Mouse (Mus musculus): ENCODE data around the gene Cyp2f2. TPM values are rescaled to one million over a fixed set of nuclear protein-coding genes. Genes with fewer than 3 reads are reported as not detected.

Cyp2f2 gene
- polyA plus RNA-seq, 1 experiment from 2014 or later = 108 TPM

DNA sequence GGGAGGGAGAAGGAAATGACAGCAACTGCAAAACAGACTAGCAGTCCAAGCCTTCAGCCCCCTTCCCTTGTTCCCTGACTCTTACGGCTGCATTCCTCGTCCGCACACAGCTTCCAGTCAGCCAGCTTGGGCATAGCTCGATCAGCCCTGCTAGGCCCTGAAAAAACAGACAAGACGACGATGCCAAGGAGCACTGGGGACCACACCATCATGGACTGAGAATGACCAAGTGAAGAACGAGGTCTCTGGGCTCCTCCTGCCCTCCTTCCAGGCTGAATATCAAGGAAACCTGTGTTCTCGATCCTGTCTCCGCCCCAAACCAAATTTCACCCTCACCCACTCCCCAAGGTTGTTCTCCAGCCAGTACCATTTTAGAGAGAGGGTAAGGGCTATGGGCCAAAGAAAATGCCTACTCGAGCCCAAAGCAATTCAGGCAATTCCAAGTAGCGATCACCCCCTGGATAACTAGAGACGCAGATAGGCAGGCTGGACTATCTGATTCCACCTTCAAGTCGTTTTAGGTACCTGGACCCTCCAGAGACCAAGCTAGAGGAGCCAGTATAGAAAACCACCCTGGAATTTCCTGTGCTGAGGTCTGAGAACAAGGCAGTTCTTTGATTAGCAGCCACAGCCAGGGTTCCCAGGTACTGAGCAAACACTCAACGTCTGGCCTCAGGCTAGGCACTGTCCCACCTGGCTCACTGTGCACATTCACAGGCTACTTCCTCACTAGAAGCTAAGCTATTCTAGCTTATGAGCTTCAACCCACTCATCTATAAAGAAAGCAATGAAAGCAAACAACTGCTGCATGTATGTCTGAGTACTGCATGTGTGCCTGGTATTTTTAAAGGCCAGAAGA lies 61.4 kb downstream of the Cyp2f2 start, which contains the start of the genes Gm21983 and Mia:
Gene Gm21983, minus strand, starts transcription at position 250 of the 859 bp plus-strand sequence.
Gene Mia, minus strand, starts transcription at position 321 of the 859 bp plus-strand sequence.
- Histone ChIP-seq H3K36me3 (ENCODE audit: control insufficient read depth, insufficient read depth, low read length) (peaks cover 10% of the 10 kb centered on the region), H3K9ac (ENCODE audit: low read length) (no peak within 1 kb of the TSS), H3K4me2 (replicated peaks; ENCODE audit: low read depth) (no peak within 1 kb of the TSS), H3K4me3 (ENCODE audit: low read depth, low read length) (no peak within 1 kb of the TSS), H3K9me3 (ENCODE audit: control insufficient read depth, low read length) (no peaks in the 10 kb centered on the region), H3K27me3 (ENCODE audit: control insufficient read depth, insufficient read depth, low read length) (no peaks in the 10 kb centered on the region), H3K4me1 (replicated peaks; ENCODE audit: control insufficient read depth, insufficient read depth) (no peaks in the 10 kb centered on the region; the same call in 1 of the 2 replicates), H3K27ac (replicated peaks) (peak within 1 kb of the TSS; percentile 67)
- no peak for ATAC-seq (ENCODE audit: low FRiP score, low TSS enrichment)
- TF ChIP-seq CTCF (IDR thresholded peaks at IDR 0.05; ENCODE audit: low read depth) (no peak), EP300 (optimal IDR thresholded peaks at IDR 0.05) (no peak)
- WGBS = 63% methylated on average over 14 of the region's 14 CpGs
- peak; percentile 54 for DNase-seq (ENCODE audit: low spot score)

DNA sequence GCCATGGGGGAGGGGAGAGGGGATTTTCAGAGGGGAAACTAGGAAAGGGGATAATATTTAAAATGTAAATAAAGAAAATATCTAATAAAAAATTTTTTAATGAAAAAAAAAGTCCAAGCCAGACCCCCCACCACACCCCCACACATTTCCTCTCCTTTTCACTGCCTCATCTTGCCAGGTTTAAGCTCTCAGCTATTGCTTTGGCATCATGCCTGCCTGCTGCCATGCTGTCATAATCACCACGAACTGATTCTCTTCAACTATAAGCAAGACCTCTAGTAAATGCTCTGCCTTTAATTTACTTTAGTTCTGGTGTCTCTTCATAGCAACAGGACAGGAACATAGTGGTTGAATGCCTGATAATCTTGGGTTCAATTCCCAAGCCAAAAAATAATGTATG lies 62.8 kb downstream of the Cyp2f2 start:
- DNase-seq (ENCODE audit: low spot score) = no peak

More for the DNA sequence above, 62.8 kb downstream of the Cyp2f2 start:
- Histone ChIP-seq H3K27ac (replicated peaks) (no peak overlapping the region), H3K36me3 (ENCODE audit: control insufficient read depth, insufficient read depth, low read length) (peaks cover 14% of the 10 kb centered on the region), H3K27me3 (ENCODE audit: control insufficient read depth, insufficient read depth, low read length) (no peaks in the 10 kb centered on the region), H3K4me1 (replicated peaks; ENCODE audit: control insufficient read depth, insufficient read depth) (no peaks in the 10 kb centered on the region; the same call in 1 of the 2 replicates), H3K9me3 (ENCODE audit: control insufficient read depth, low read length) (no peaks in the 10 kb centered on the region), H3K9ac (ENCODE audit: low read length) (no peak overlapping the region), H3K4me3 (ENCODE audit: low read depth, low read length) (no peak overlapping the region), H3K4me2 (replicated peaks; ENCODE audit: low read depth) (no peak overlapping the region)
- WGBS = 53% methylated on average over 1 of the region's 1 CpGs
- no peak for TF ChIP-seq CTCF (IDR thresholded peaks at IDR 0.05; ENCODE audit: low read depth)
- TF ChIP-seq EP300 (optimal IDR thresholded peaks at IDR 0.05) = no peak
- no peak for ATAC-seq (ENCODE audit: low FRiP score, low TSS enrichment)

Small RNA genes within 50 kb of the gene (microRNA-seq; reads per million reads assigned to microRNA genes)
- not detected for gene Mir3101

Other genes with a start within 250 kb of the Cyp2f2 start
- gene Cyp2a22, start 180.5 kb upstream of the Cyp2f2 start, polyA plus RNA-seq (2015; fragmentation: Nextera tagmentation; extraction: Ambion mirVana) = 0.02 TPM in 1 of 2 replicates, not detected in the other
- gene Cyp2a12, start 90.8 kb upstream of the Cyp2f2 start, polyA plus RNA-seq (2015; fragmentation: Nextera tagmentation; extraction: Ambion mirVana) = 0.05 and 0.08 TPM in 2 replicates
- gene Cyp2t4, start 33.8 kb downstream of the Cyp2f2 start, polyA plus RNA-seq (2015; fragmentation: Nextera tagmentation; extraction: Ambion mirVana) = 0.11 TPM in 1 of 2 replicates, not detected in the other
- 51.0 and 53.4 TPM in 2 replicates for gene Egln2, start 46.9 kb downstream of the Cyp2f2 start, polyA plus RNA-seq (2015; fragmentation: Nextera tagmentation; extraction: Ambion mirVana)
- gene Rab4b, start 59.0 kb downstream of the Cyp2f2 start, polyA plus RNA-seq (2015; fragmentation: Nextera tagmentation; extraction: Ambion mirVana) = 70.7 and 72.2 TPM in 2 replicates
- gene Gm21983, start 61.2 kb downstream of the Cyp2f2 start, polyA plus RNA-seq (2015; fragmentation: Nextera tagmentation; extraction: Ambion mirVana) = not detected in 2 replicates
- gene Mia, start 61.2 kb downstream of the Cyp2f2 start, polyA plus RNA-seq (2015; fragmentation: Nextera tagmentation; extraction: Ambion mirVana) = 7.3 and 8.7 TPM in 2 replicates
- gene BC024978, start 75.9 kb downstream of the Cyp2f2 start, polyA plus RNA-seq (2015; fragmentation: Nextera tagmentation; extraction: Ambion mirVana) = 1.7 and 1.8 TPM in 2 replicates
- 82.2 and 82.7 TPM in 2 replicates for gene Snrpa, start 76.4 kb downstream of the Cyp2f2 start, polyA plus RNA-seq (2015; fragmentation: Nextera tagmentation; extraction: Ambion mirVana)
- 11.6 and 12.2 TPM in 2 replicates for gene Itpkc, start 108.8 kb downstream of the Cyp2f2 start, polyA plus RNA-seq (2015; fragmentation: Nextera tagmentation; extraction: Ambion mirVana)
- gene Coq8b, start 113.1 kb downstream of the Cyp2f2 start, polyA plus RNA-seq (2015; fragmentation: Nextera tagmentation; extraction: Ambion mirVana) = 25.0 and 26.6 TPM in 2 replicates
- 12.8 and 14.6 TPM in 2 replicates for gene Numbl, start 138.5 kb downstream of the Cyp2f2 start, polyA plus RNA-seq (2015; fragmentation: Nextera tagmentation; extraction: Ambion mirVana)
- gene Ltbp4, start 217.8 kb downstream of the Cyp2f2 start, polyA plus RNA-seq (2015; fragmentation: Nextera tagmentation; extraction: Ambion mirVana) = 81.0 and 94.8 TPM in 2 replicates
- 26.3 and 27.3 TPM in 2 replicates for gene Shkbp1, start 236.1 kb downstream of the Cyp2f2 start, polyA plus RNA-seq (2015; fragmentation: Nextera tagmentation; extraction: Ambion mirVana)
- gene Gm20479, start 237.5 kb downstream of the Cyp2f2 start, polyA plus RNA-seq (2015; fragmentation: Nextera tagmentation; extraction: Ambion mirVana) = 0.28 and 0.57 TPM in 2 replicates